Mouse (Mus musculus) liver, postnatal 0 days (tissue): Measurements from ENCODE around the gene Il1rapl1.

Experiments
- CTCF ChIP-seq: sonication (generic); IDR thresholded peaks from 2 replicates; pipeline ENCODE4 v1.5.1; 2016; ENCODE audit warnings: antibody characterized with exemption, low read depth
- EP300 ChIP-seq: IDR thresholded peaks from 2 replicates; pipeline ENCODE4 v1.6.1; 2016; ENCODE audit warnings: antibody characterized with exemption, low read depth, mild to moderate bottlenecking

GRCm38 (mm10) chrX:86950940-86951339 lies 1164.5 kb downstream of the Il1rapl1 start:
- no peak for TF ChIP-seq CTCF
- TF ChIP-seq EP300: no peak
